Mouse (Mus musculus): Measurements from ENCODE around the gene Slc26a5.
A peak's percentile ranks its signal among the peaks of the same experiment; 100 is the strongest.

GRCm38 (mm10) chr5:21844676-21845075, 20.7 kb downstream of the Slc26a5 start:
- TF ChIP-seq CTCF (IDR thresholded peaks at IDR 0.05; ENCODE audit: borderline replicate concordance, extremely low read depth, insufficient read depth, insufficient read length) (peak; percentile 29; the same call in 1 of the 2 replicates), POLR2A (IDR thresholded peaks at IDR 0.05; ENCODE audit: borderline replicate concordance, extremely low read depth, insufficient read depth, insufficient read length, poor library complexity, severe bottlenecking) (no peak)

Measured in brain, embryonic 14.5 days (tissue).